Mouse (Mus musculus) NIH3T3 (cell line): Measurements from ENCODE around the gene Zfp683.

Experiments
- DNase-seq: peaks from one replicate; pipeline ENCODE4 v3.0.0-alpha.2; 2012; ENCODE audit warnings: low read depth

Gene Zfp683

DNA sequence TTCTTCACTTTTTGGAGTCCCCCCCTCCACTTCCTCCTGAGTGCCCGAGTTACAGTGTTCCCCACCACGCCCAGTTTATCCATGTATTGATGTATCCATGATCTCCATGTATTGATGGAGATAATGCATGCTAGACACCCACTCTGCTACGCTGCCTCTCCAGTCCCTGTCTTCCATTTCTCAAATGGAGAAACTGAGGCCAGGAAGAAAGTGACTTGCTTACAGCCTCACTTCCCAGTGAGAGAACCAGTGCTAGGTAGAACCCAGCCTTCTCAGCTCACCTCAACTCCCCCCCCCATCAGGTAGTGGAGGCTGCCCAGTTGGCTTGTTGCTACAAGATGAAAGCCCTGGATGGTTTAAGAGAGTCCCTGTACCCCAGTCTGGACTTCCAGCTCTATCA lies at the start of gene Zfp683:
Gene Zfp683 (plus strand): TSS at position 301 of the 400 bp plus-strand sequence.
- no peak for DNase-seq

DNA sequence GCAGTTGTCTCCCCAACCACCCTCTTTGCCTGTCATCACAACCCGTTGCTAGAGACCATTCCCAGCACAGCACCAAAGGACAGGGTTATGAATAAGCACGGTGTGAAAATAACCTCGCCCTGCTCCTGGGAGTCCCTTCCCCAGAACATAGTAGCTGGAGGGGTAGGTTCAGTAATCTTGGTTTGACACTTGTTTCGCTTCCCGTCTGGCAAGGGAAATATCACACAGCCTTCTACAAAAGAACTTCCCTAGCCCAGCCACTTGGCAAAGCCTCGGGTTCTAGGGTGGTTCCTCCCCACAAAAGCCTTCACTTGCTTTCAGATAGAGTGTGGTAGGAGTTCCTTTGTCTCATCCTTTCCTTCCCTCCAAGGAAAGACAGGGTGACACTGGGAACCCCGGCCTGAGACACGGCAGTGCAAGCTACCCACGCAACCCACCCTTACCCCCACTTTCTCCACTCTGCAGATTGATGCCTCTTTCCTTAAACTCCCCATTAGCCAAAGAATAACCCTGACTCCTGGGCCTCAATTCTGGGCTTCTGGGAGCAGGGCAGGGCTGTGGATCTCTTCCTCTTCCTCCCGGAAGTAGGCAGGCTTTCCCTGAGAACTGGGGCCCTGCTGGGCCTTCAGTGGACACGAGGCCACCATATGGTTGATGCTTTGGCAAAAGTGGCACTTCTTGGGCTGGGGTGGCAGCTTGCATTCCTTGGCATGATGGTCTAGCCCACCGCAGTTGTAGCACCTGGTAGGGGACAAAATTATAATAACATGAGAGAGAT lies 47.9 kb upstream of the Zfp683 start:
- DNase-seq = no peak

DNA sequence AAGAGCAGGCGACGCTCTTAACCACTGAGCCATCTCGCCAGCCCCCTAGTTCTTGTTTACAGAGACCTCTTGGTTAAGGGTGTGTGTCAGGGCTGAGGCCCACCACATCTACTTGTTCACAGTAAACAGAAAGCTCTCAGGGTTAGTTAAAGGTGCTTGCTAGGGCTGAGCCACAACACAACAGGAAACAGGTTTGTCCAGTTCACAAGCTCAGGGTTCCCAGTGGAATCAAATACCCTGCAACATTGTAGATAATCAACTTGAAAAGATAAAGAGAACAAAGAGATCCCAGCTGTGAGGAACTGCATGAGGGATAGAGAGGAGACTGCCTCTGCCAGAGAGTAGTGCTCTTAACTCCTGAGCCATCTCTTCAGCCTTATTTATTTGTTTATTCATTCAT lies 46.8 kb upstream of the Zfp683 start:
- DNase-seq = no peak

DNA sequence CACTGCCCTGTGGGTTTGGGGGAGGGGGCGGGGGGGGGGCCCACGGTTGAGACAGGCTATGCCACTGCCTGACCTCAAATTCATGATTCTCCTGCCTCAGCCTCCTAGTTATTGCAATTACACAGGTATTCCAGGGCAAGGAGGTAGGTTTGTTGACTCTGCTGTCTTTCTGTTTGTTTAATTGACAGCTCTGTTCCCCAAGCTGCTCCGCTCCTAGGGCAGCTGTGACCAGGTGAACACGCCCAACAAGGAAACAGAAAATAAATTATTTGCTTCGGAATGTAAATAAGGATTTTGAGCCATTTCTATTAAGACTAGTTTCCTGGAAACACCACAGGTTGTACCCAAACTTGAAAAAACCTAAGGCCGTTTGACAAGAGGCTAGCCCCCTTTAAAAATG lies 43.9 kb upstream of the Zfp683 start:
- DNase-seq = no peak

DNA sequence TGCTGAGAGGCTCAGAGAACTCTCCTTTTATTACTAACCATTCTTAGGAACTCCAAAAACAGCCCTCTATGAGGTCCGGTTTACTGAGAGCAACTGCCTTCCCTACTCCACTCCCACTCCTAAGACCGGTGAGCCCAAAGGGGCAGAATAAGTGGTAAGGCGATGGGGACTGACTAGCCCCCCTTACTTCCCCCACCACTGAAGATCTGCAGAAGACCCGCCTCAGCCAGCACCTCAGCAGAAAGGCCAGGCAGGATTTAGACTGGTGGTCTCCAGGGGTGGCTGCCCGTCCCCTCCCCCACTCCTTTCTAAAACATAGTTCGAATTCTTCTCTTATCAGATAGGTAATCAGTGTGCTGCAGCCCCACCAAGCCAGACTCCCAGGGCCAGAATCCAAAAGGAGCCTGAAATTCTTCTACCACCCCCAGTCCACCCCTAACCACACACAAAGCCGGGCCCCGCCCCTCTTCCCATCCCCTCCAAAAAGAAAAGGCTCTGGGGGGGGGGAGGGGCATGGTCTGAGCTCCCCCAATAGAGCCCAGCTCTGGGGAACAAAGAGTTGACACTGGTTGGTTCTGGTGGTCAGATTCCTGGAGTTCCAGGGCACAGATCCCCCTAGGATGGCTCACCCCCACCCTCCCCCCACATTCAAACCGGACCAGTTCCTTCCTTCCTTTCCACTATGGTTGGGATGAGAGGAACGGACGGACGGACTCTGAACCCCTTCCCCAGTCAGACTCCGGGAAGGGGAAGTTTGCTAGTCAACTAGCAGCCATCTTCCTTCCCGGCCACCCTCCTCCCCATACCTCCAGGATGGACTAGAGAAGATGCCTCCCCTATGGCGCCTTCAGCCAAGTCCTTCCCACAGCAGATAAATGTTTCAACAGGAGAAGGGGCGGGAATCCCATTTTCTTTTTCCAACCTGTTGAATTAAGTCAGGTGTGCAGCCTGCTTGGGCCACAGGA lies 41.9 kb upstream of the Zfp683 start:
- no peak for DNase-seq

DNA sequence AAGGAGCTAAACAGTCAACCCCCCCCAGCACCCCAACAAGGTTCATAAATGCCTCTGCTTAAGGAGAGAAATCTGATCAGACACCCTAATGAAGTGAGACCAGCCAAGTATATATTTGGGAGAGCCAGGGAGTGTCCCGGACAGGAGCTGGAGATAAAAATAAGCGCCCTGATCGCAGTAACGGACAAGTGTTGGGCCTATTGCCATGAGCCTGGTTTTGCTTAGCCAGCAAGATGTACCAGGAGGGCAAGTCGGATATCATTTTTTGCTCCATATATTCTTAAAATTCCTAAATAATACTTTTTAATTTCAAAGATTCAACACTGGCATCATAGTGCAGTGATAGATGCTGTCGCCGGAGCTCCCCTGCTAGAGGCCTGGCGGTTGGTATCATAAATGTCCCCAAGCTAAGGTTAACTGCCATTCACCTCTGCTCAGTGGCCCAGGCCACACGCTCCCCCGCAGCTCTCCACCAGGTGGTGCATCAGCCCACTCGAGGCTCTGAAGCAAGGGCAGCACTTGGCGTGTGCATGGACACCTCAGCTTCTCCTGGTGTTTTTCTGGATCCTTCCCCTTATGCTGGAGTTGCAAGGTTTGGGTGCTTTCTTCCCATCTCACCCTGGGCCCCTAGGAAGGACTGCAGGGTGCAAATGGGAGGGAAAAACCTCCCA lies 40.6 kb upstream of the Zfp683 start:
- DNase-seq = peak; percentile 14

DNA sequence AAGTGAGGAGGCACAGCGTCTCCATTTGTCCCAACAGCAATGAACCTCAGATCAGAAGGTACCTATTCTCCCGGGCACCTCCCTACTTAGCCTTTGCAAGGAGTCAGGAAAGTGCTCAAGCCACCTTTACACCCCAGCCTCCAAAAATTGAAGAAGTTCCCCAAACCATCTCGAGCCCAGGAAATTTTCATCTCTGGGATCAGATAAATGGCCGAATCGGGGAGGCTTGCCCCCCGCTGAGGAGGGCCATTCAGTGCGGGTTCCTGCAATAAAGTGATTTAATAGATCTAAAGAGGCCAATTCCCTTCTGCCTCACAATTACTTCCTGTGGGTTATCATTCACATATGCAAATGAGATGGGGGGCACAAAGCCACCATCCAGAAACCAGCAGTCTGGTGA lies 37.4 kb upstream of the Zfp683 start:
- DNase-seq = no peak

DNA sequence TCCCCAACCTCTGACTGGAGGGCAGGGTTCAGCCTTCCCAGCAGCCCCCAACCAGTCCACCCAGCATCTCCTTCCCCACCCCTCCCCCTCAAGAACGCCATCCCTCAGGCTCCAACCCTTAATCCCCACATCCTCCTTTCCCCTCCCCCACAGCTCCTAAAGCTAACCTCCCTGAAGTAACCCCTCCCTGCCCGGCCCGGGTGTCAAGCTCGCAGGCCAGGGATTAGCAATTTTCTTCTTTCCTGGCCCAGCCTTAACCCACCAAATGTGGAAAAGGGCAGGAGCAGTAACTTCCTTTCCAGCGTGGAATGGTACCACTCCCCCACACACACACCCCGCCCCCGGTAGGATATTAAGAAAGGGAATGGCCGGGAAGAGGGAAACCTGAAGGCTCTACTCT lies 36.9 kb upstream of the Zfp683 start:
- no peak for DNase-seq

DNA sequence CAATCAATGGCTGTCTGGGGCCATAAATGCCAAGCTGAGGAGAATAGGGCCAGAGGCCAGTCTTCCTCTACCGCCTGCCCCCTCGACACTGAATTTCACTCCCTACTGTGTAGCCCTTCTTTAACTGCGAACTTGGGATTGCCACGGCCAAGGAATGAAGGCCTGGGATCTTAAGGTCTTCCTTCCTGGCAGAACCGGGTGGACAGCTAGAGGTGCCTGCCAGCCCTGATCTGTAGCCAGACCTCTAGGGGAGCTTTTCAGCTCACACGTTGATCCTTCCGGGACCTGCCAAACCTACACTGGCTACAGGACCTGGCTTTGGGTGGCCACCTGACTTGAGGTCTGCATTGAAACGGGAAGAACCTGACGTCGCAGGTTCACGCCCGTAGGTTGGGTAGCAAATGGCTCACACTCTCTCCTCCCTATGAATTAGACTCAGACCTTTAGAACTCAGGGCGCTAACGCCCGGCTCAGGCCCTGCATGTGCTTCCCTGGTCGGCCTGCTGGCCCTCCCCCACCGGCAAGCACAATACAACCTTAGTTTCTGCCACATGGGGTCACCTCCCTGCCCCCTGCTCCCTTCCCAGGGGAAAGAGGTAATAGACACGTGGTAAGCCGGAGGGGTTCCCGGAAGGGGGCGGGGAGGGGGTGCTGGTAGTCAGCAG lies 36.3 kb upstream of the Zfp683 start:
- no peak for DNase-seq

DNA sequence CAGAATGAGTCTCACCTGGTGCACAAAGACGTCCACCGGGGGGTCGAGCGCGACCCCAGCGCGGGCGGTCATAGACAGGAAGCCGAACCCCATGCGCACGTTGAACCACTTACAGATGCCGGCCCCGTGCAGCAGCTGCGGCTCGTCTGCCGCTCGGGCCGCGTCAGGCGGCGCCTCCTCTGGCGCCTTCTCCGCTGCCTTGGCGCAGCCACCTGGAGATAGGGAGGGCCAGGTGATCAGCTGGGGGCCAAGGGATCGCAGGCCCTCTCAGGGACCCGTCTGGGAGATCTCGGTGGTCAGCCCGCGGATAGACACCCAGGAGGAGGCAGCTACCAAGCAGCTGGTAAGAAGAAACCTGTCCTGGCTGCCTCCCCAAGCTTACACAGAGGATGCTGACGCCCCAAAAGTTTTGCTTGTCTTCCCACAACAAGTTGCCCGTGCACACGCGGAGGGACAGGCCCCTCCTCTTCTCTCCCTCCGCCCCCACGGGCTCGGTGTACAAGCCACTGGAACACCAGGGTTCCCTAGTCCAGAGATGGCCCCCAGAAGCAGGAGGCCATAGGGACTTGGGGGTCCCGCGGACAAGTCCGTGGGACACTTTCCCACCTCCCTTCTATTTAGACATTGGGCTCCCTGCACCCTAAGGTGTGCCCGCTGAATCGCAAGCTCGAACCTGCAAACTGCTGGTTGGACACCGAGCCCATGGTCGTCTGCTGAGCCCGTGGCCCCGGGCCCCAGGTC lies 35.4 kb upstream of the Zfp683 start:
- no peak for DNase-seq

DNA sequence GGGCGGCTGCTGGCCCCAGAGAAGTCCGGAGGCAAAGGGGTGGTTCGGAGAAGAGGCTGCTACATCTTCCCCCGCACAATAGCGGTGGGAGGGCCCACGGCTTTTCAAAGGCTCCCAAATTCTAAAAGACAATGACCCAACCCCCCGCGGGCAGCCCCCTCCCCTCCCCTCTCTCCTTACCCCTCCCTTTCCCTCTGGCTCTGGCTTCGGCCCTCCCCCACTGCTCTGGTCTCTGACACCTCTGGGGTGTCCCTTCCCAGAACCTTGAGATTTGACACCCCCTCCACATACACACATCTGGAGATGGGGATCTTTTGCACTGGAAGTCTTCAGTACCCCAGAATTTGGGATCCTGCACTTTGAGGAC lies 34.9 kb upstream of the Zfp683 start, which contains the start of gene Lin28a:
Gene Lin28a (minus strand): TSS at position 63 of the 367 bp plus-strand sequence.
- no peak for DNase-seq

DNA sequence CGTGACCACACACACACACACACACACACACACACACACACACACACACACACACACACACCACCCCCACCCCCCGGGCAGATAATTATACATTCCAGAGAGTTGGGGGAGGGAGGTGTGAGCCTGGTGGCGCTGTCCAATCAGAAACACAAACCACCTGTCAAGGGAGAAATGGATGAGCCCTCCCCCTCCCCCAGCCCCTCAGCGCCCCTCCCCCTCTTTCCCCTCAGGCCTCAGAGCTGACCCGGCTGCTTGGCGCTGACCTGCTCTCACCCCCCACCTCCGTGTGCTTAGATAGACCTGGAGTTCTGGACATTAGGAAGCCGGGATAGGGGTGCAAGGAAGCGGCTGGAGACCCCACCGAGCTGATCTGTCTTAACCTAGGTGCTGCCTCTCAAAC lies 34.4 kb upstream of the Zfp683 start:
- DNase-seq = no peak

DNA sequence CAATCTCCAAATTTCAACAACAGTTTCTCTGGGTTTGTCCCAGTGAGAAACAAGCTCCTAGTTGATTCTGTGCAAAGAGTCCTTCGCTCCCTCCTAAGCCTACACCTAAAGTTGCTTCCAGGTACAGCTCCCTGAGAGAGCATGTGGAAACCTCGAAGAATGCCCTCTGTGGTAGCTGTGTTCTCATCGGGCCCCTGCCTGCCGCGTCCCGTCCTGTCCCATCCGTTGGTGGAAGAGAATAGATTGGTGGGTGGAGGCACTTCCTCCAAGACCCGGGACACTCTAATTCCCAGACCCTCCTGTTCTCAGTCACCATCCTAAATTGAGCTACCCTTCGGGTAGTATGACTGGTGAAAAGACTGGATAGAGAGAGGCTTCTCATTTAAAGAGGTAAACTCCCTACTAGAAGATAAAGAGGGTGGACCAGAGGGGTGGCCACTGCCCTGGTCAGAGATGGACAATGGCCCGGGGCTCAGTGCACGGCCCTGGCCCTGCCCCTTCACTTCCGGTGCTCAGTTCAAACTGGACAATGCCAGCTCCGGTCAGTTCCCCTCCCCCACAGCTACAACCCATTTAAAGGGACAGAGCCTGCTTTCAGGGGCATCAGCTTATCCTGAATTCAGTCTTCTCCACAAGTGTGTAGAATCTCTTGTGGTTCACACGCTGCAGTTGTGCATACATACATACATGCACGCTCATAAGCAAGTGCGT lies 33.8 kb upstream of the Zfp683 start:
- no peak for DNase-seq

DNA sequence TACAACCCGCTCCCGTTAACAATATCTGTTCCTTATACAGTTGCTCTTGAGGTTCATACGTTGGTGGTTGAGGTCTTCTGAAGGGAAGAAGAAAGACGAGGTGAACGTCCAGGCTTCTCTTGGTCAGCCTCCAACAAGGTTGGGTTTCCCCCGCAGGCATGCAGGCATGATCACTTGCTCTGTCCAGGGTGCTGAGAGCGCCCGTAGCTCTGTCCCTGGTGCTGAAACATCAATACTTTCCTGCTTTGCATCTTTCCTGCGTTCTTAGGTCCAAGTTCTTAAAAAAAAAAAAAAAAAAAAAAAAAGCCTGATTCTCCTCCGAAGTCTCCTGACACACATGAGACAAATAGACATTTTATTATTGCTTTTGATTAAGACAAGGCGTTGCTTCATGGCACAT lies 33.0 kb upstream of the Zfp683 start:
- DNase-seq = peak; percentile 79

DNA sequence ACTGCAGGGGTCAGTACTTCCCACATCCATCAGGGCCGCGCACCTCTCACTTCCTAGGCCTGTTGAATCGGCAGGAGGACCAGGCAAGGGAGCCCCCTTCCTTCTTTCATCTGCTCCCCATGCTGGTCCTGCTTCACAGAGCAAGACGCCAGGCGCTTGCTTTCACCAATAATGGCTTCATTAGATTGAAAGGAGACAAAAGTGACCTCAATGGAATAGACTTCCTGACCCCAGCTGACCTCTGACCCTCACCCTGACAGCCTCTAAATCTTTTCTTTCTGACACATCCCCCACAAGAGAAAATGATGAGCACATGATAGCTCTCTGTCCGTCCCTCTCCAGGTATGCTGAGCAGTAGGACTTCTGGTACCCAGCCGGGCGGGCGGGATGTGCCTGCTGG lies 27.8 kb upstream of the Zfp683 start:
- no peak for DNase-seq

DNA sequence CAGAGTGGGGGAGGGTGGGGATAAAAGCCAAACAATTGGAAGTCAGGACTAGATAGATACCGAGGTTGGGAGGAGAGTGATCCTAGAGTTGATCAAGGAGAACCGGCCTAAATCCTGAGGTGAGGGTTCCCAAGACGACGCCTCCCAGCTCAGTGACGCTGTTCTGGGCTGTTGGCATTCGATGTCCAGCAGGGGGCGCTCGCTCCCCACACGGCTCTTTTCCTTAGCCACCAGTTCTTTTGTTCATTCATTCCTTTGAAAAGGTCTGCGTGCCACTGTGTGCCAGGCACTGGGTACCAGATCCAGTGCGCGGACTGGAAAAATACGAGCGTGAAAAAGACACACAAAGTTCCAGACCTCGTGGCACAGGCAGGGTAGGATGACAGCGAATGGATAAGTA lies 17.7 kb upstream of the Zfp683 start:
- peak; percentile 84 for DNase-seq

DNA sequence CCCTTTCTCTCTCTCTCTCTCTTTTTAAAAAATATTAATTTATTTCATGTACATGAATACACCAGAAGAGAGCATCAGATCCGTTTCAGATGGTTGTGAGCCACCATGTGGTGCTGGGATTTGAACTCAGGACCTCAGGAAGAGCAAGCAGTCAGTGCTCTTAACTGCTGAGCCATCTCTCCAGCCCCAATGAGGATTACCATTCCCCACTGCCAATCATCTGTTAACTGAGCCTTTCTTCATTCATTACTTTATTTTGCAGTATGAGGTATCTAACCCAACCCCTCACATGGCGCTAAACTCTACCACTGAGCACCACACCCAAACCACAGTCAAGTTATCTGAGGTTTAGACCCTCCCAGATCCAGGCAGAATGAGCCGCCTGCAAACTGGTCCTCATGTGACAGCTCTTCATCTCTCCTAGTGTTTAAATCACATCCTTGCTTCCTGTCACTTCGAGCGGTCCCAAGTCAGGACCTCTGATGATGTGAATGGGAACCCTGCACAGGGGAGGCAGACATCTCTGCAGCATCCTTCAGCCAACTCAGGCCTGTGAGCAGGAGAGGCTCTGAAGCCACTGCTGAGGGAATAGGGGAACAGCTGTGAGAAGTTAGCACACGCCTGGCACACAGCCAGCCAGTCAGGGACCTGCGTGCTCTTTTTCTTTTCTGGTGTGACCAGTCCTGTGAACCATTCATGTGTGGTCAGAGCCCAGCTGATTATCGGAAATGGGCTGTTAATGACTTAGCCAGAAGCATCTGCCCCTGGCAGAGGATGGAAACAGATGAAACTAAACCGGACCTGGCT lies 12.1 kb upstream of the Zfp683 start:
- peak; percentile 56 for DNase-seq

DNA sequence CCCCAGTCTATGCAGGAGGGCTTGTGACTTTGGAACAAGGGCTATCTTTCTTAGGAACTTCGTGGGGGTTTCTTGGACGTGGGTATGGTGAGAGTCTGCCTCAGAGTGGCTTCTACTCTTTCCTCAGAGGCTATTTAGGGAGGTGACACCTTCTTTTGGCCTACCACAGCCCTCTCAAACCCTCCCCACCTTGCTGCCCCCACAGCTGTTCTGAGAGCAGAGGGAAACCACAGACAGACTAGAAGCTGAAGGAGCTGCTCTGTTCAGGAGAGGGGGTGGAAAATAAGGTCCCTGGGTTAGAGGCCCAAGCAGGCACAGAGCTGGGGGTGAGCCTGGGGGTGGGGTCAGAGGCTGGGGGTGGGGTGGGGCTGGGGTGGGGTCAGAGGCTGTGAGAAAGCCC lies 10.6 kb upstream of the Zfp683 start:
- no peak for DNase-seq

DNA sequence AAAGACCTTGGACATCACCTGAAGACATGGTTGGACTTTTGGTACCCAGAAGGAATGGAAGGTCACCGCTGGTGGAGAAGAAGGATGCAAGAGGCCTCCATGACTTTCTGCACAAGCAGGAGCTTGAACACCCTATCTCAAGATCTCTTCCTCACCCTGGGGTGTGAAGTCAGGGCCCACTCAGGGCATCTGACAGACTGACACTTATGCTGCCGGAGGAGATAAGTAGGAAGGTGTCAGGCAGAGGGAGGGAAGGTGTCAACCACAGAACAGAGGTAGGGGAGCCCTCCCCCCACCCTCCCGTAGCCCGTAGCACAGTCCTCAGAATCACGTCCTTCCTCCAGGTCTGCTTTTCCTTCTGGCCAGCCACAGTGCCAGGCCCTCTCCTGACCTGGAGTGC lies 6.0 kb upstream of the Zfp683 start:
- no peak for DNase-seq

DNA sequence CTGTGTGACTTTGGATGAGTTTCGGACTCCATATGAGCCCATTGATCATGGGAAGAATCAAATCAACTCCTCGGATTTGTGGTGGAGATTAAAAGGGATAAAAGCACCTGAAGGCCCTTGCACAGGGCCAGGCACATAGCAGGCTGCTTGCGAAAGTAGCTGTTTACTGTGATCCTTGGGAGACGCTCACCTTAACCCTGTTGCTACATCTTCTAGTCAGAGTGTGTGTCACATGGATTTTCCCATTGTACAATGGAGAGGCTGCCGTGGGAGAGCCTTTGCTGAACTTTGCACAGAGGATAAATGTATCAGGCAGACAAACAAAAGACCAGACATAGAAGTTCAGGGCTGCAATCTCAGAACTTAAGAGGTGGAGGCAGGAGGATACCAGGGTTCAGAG lies 1.7 kb upstream of the Zfp683 start:
- no peak for DNase-seq
